Mouse (Mus musculus) stomach, embryonic 15.5 days (tissue): ENCODE data around the gene Ehmt1. TPM values are rescaled to one million over a fixed set of nuclear protein-coding genes. Genes with fewer than 3 reads are reported as not detected.

Source experiments
- ATAC-seq: fragments of 200-750 bp; cut with Nextera tagmentation; 2 replicates; pipeline ENCODE4 v1.8.0; 2017; ENCODE audit warnings: low read depth, moderate number of reproducible peaks, moderate TSS enrichment; ENCODE audit not compliant: insufficient read depth, low FRiP score
- H3K27ac ChIP-seq: fragments of 300-500 bp; sonication (generic); 2 replicates; pipeline ENCODE4 v1.5.1; 2015; ENCODE audit warnings: mild to moderate bottlenecking, inconsistent platforms
- H3K27me3 ChIP-seq: fragments of 300-500 bp; sonication (generic); replicated peaks from 2 replicates; pipeline ENCODE4 v1.6.1; 2015; ENCODE audit warnings: inconsistent platforms
- H3K36me3 ChIP-seq: fragments of 300-500 bp; sonication (generic); 2 replicates; pipeline ENCODE4 v1.6.1; 2015; ENCODE audit warnings: inconsistent platforms
- H3K4me1 ChIP-seq: fragments of 300-500 bp; sonication (generic); 2 replicates; pipeline ENCODE4 v1.6.1; 2015; ENCODE audit warnings: inconsistent platforms
- H3K4me2 ChIP-seq: fragments of 300-500 bp; sonication (generic); 2 replicates; pipeline ENCODE4 v1.6.1; 2015; ENCODE audit warnings: mild to moderate bottlenecking, inconsistent platforms
- H3K4me3 ChIP-seq: fragments of 300-500 bp; sonication (generic); replicated peaks from 2 replicates; pipeline ENCODE4 v1.5.1; 2015; ENCODE audit warnings: inconsistent platforms
- H3K9ac ChIP-seq: fragments of 300-500 bp; sonication (generic); 2 replicates; pipeline ENCODE4 v1.6.1; 2015; ENCODE audit warnings: inconsistent platforms
- H3K9me3 ChIP-seq: fragments of 300-500 bp; sonication (generic); 2 replicates; pipeline ENCODE4 v1.6.1; 2016; ENCODE audit warnings: inconsistent platforms
- WGBS: fragments of 180-500 bp; shearing (Covaris S2); methylation state at CpG from one replicate; pipeline ENCODE4 v1.1.7; 2015; 5-methylcytosine and 5-hydroxymethylcytosine counted together
- polyA plus RNA-seq: library from polyadenylated mRNA; unstranded; fragments of >200 nt; fragmentation: Nextera tagmentation; extraction: Ambion mirVana; gene quantifications from 2 replicates; pipeline ENCODE4 v1.2.1, GENCODE M21; 2015

The Ehmt1 gene
- polyA plus RNA-seq, 1 experiment from 2014 or later: 74.2 TPM

- Histone ChIP-seq H3K27ac (peak overlapping the region; percentile 37; the same call in 1 of the 2 replicates), H3K27me3 (no peaks in the 10 kb centered on the region), H3K36me3 (no peaks in the 10 kb centered on the region), H3K4me3 (no peak overlapping the region), H3K4me2 (no peak overlapping the region), H3K9me3 (no peaks in the 10 kb centered on the region), H3K4me1 (peaks cover 26% of the 10 kb centered on the region; the same call in 1 of the 2 replicates), H3K9ac (no peak overlapping the region)
- 20% methylated on average over 2 of the region's 2 CpGs for WGBS
- ATAC-seq: peak; percentile 27; the same call in 1 of the 2 replicates
Observed at GRCm38 (mm10) chr2:24905653-24906155, 13.7 kb downstream of the Ehmt1 start.

GRCm38 (mm10) chr2:24904823-24905652, 14.4 kb downstream of the Ehmt1 start:
- 77% methylated on average over 11 of the region's 11 CpGs for WGBS
- no peak overlapping the region for H3K27ac ChIP-seq

GRCm38 (mm10) chr2:24902999-24903398, 16.4 kb downstream of the Ehmt1 start:
- Histone ChIP-seq H3K4me1 (peaks cover 26% of the 10 kb centered on the region; the same call in 1 of the 2 replicates), H3K27ac (no peak overlapping the region), H3K4me2 (no peak overlapping the region), H3K27me3 (no peaks in the 10 kb centered on the region), H3K9ac (no peak overlapping the region), H3K4me3 (no peak overlapping the region), H3K9me3 (no peaks in the 10 kb centered on the region), H3K36me3 (no peaks in the 10 kb centered on the region)
- no peak for ATAC-seq
- WGBS: 71% methylated on average over 6 of the region's 6 CpGs

More at GRCm38 (mm10) chr2:24904823-24905652, 14.4 kb downstream of the Ehmt1 start:
- H3K4me2 ChIP-seq: no peak overlapping the region
- no peaks in the 10 kb centered on the region for H3K9me3 ChIP-seq
- H3K4me3 ChIP-seq: no peak overlapping the region
- no peak for ATAC-seq
- H3K4me1 ChIP-seq: peaks cover 26% of the 10 kb centered on the region; the same call in 1 of the 2 replicates
- no peak overlapping the region for H3K9ac ChIP-seq
- H3K36me3 ChIP-seq: no peaks in the 10 kb centered on the region
- H3K27me3 ChIP-seq: no peaks in the 10 kb centered on the region

GRCm38 (mm10) chr2:24901055-24901454, 18.4 kb downstream of the Ehmt1 start:
- Histone ChIP-seq H3K9me3 (no peaks in the 10 kb centered on the region), H3K36me3 (no peaks in the 10 kb centered on the region), H3K4me3 (no peak overlapping the region), H3K27me3 (no peaks in the 10 kb centered on the region), H3K4me1 (peaks cover 20% of the 10 kb centered on the region; the same call in 1 of the 2 replicates), H3K4me2 (no peak overlapping the region), H3K27ac (peak overlapping the region; percentile 21; the same call in 1 of the 2 replicates), H3K9ac (no peak overlapping the region)
- no peak for ATAC-seq
- WGBS: 37% methylated on average over 5 of the region's 5 CpGs

GRCm38 (mm10) chr2:24899292-24899691, 20.1 kb downstream of the Ehmt1 start:
- Histone ChIP-seq H3K4me2 (no peak overlapping the region), H3K4me1 (peaks cover 15% of the 10 kb centered on the region; the same call in 1 of the 2 replicates), H3K27ac (no peak overlapping the region), H3K9ac (no peak overlapping the region), H3K9me3 (no peaks in the 10 kb centered on the region), H3K27me3 (no peaks in the 10 kb centered on the region), H3K36me3 (no peaks in the 10 kb centered on the region), H3K4me3 (no peak overlapping the region)
- 90% methylated on average over 2 of the region's 2 CpGs for WGBS
- ATAC-seq: no peak

- no peak overlapping the region for H3K4me3 ChIP-seq
- H3K4me1 ChIP-seq: peaks cover 10% of the 10 kb centered on the region; the same call in 1 of the 2 replicates
- H3K9ac ChIP-seq: no peak overlapping the region
- no peak; the same call in 1 of the 2 replicates for ATAC-seq
- no peaks in the 10 kb centered on the region for H3K27me3 ChIP-seq
- no peaks in the 10 kb centered on the region for H3K9me3 ChIP-seq
- no peak overlapping the region for H3K4me2 ChIP-seq
- no peaks in the 10 kb centered on the region for H3K36me3 ChIP-seq
- H3K27ac ChIP-seq: no peak overlapping the region
- WGBS: 58% methylated on average over 4 of the region's 4 CpGs
Observed at GRCm38 (mm10) chr2:24896761-24897160, 22.7 kb downstream of the Ehmt1 start.

- no peaks in the 10 kb centered on the region for H3K9me3 ChIP-seq
- no peak for ATAC-seq
- no peak overlapping the region for H3K9ac ChIP-seq
- H3K27me3 ChIP-seq: no peaks in the 10 kb centered on the region
- H3K36me3 ChIP-seq: no peaks in the 10 kb centered on the region
- H3K27ac ChIP-seq: no peak overlapping the region
- H3K4me1 ChIP-seq: no peaks in the 10 kb centered on the region
- H3K4me2 ChIP-seq: no peak overlapping the region
- no peak overlapping the region for H3K4me3 ChIP-seq
- WGBS: 94% methylated on average over 1 of the region's 1 CpGs
Observed at GRCm38 (mm10) chr2:24894211-24894610, 25.2 kb downstream of the Ehmt1 start.

- Histone ChIP-seq H3K27me3 (no peaks in the 10 kb centered on the region), H3K9me3 (no peaks in the 10 kb centered on the region), H3K27ac (no peak overlapping the region), H3K4me3 (no peak overlapping the region), H3K4me1 (no peaks in the 10 kb centered on the region), H3K36me3 (no peaks in the 10 kb centered on the region), H3K9ac (no peak overlapping the region), H3K4me2 (no peak overlapping the region)
- WGBS: 79% methylated on average over 5 of the region's 5 CpGs
- ATAC-seq: no peak
Observed at GRCm38 (mm10) chr2:24892318-24892717, 27.1 kb downstream of the Ehmt1 start.

GRCm38 (mm10) chr2:24890541-24891447, 28.6 kb downstream of the Ehmt1 start:
- no peaks in the 10 kb centered on the region for H3K36me3 ChIP-seq
- H3K27me3 ChIP-seq: no peaks in the 10 kb centered on the region
- no peak overlapping the region for H3K9ac ChIP-seq
- no peaks in the 10 kb centered on the region for H3K9me3 ChIP-seq
- H3K4me1 ChIP-seq: no peaks in the 10 kb centered on the region
- whole genome bisulfite sequencing: 73% methylated on average over 6 of the region's 6 CpGs
- no peak overlapping the region for H3K4me2 ChIP-seq
- ATAC-seq: no peak
- H3K4me3 ChIP-seq: no peak overlapping the region
- H3K27ac ChIP-seq: no peak overlapping the region

GRCm38 (mm10) chr2:24888895-24889294, 30.5 kb downstream of the Ehmt1 start:
- H3K4me2 ChIP-seq: no peak overlapping the region
- H3K27me3 ChIP-seq: no peaks in the 10 kb centered on the region
- H3K4me1 ChIP-seq: no peaks in the 10 kb centered on the region
- peaks cover 8% of the 10 kb centered on the region for H3K36me3 ChIP-seq
- no peak overlapping the region for H3K9ac ChIP-seq
- 86% methylated on average over 5 of the region's 5 CpGs for WGBS
- H3K27ac ChIP-seq: no peak overlapping the region
- no peak for ATAC-seq
- no peak overlapping the region for H3K4me3 ChIP-seq
- H3K9me3 ChIP-seq: no peaks in the 10 kb centered on the region

GRCm38 (mm10) chr2:24880686-24881085, 38.7 kb downstream of the Ehmt1 start:
- H3K27ac ChIP-seq: no peak overlapping the region
- H3K4me2 ChIP-seq: no peak overlapping the region
- no peak for ATAC-seq
- H3K36me3 ChIP-seq: peaks cover 22% of the 10 kb centered on the region
- H3K4me1 ChIP-seq: no peaks in the 10 kb centered on the region
- no peak overlapping the region for H3K4me3 ChIP-seq
- no peaks in the 10 kb centered on the region for H3K27me3 ChIP-seq
- no peaks in the 10 kb centered on the region for H3K9me3 ChIP-seq
- no peak overlapping the region for H3K9ac ChIP-seq
- 88% methylated on average over 2 of the region's 2 CpGs for WGBS
